Mouse (Mus musculus) brain, embryonic 14.5 days (tissue): Measurements from ENCODE around the gene Ppig. TPM values are rescaled to one million over a fixed set of nuclear protein-coding genes. Genes with fewer than 3 reads are reported as not detected.
"Not testable (repeated sequence)": the region's sequence is repeated elsewhere in the genome, so short reads cannot be mapped to it uniquely, and the experiment has no call there.

ENCODE experiments used
- DNase-seq: peaks from one replicate; pipeline ENCODE4 v3.0.0-alpha.2; 2011; ENCODE audit warnings: low read depth
- CTCF ChIP-seq: fragments of 200-500 bp; IDR thresholded peaks from 2 replicates; pipeline ENCODE4 v1.5.1; 2012; ENCODE audit warnings: inconsistent platforms, mild to moderate bottlenecking, moderate library complexity, borderline replicate concordance; ENCODE audit not compliant: insufficient read depth, insufficient read length; ENCODE audit errors: extremely low read depth
- POLR2A ChIP-seq: fragments of 200-500 bp; IDR thresholded peaks from 2 replicates; pipeline ENCODE4 v1.6.1; 2012; ENCODE audit warnings: mild to moderate bottlenecking, inconsistent platforms, borderline replicate concordance; ENCODE audit not compliant: poor library complexity, insufficient read depth, insufficient read length, severe bottlenecking; ENCODE audit errors: extremely low read depth
- polyA plus RNA-seq: library from polyadenylated mRNA; depleted of rRNA; stranded (reverse); fragments of >200 nt; gene quantifications from 2 replicates; pipeline ENCODE4 v1.2.3, GENCODE M21; 2012; rRNA removed

Ppig gene
- polyA plus RNA-seq = 20.4 and 24.2 TPM in 2 replicates

DNA sequence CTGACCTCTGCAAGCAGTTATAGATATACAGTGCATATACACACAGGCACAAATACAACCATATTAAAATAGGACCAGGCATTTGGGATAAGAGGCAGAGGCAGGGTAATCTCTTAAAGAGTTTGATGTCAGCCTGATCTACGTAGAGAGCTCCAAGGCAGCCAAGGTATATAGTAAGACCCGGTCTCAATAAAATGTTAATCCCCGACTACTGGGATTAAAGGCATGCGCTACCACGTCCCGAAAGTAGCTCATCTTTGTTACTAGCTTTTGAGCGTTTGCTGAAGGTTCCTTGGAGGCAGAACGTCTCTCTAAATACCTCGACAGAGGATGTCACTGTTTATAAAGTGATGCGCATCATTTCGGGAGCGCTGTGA lies at the start of gene Ppig:
Ppig (plus strand) TSS at position 273 of the 377 bp plus-strand sequence.
- TF ChIP-seq POLR2A = no peak
- no peak for TF ChIP-seq CTCF

DNA sequence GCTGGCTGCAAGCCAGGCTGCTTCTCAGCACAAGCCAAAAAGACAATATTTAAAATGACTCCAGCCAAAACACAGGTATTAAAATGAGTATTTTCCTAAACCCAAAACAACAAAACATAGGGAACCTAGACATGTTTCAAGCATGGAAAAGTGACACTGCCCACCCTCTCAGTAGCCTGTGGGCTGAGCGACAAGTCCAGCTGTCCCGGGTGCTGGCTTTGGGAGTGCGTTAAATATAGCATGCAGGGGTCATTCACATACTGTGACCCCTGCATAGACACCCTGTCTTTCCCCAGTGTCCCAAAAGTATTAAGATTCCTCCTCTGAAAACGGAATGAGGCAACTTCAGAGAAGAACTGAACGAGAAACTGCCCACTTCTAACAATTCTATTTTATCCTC lies 48.6 kb upstream of the Ppig start:
- no peak for DNase-seq
- TF ChIP-seq POLR2A (no peak), CTCF (no peak)

More for the DNA sequence above, at the start of gene Ppig:
- DNase-seq = no peak

DNA sequence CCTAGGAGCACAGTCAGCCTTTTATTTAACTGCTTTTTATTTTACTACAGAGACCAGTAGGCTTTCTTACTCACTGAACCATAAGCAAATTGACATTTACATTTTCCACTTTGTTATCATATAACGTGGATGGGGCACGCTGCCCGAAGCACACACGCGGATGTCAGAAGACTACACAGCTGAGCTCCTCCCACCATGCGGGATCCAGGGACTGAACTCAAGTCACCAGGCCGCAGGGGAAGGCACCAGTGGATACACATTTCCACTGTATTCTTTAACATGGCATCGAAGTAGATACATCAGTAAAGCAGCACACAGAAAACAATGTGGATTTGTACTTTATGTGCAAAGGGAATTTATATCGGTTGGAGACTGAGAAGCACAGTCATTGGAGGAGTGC lies 47.1 kb upstream of the Ppig start:
- TF ChIP-seq CTCF = no peak
- no peak for TF ChIP-seq POLR2A
- DNase-seq = no peak

DNA sequence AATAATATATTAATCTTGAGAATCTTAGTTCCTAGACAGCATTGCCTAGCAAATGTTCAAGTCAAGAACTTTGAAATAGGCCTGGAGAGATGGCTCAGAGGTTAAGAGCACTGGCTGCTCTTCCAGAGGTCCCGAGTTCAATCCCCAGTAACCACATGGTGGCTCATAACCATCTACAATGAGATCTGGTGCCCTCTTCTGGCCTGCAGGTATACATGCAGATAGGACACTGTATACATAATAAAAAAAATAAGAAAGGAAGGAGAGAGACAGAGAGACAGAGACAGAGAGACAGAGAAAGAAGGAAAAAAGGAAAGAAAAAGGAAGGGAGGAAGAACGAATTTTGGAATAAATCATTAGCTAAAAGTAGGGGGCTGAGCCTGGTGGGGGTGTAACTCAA lies 45.6 kb upstream of the Ppig start:
- TF ChIP-seq POLR2A = no peak
- DNase-seq = no peak

DNA sequence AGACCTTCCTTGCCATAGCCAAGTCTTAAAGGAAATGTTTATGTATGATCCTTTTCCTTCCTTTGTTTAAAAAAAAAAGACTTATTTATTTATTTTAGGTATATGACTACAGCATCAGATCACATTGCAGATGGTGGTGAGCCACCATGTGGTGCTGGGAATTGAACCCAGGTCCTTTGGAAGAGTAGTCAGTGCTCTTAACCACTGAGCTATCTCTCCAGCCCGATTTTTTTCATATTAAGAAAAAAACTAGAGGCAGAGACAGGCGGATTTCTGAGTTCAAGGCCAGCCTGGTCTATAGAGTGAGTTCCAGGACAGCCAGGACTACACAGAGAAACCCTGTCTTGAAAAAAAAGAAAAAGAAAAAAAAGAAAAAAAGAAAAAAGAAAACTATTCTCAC lies 45.1 kb upstream of the Ppig start:
- DNase-seq = not testable (repeated sequence)

DNA sequence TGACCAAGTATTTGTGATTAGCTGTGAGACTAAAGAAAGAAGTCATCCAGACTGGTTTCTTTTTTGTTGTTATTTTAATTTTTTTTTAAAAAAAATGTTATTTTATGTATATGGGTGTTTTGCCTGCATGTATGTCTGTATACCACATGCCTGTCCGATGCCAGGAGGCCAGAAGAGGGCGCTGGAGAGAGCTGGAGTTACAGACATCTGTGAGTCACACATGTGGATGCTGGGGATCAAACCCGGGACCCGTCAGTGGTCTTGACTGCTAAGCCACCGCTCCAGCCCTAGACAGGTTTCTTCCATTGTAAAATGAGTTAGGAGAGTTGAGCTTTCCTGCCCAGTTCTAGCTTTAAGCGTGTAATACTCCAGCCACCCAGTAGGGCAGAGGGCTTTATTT lies 42.4 kb upstream of the Ppig start:
- no peak for DNase-seq
- no peak for TF ChIP-seq POLR2A
- no peak for TF ChIP-seq CTCF

DNA sequence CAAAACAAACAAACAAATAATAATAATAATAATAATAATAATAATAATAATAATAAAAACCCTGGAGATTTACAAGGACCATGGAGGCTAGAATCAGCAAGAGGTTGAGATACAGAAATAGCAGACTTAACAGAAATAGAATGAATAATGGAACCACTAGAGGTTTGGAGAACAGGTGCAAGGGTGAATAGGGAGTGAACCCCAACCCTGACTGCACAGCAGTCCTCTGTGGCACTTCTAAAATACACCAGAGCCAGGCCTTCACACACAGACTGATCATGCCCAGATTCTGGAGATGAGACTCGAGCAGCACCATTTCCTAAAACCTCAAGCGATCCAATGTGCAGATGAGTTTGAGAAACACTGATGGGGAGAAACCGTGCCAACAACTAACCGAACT lies 40.4 kb upstream of the Ppig start:
- TF ChIP-seq CTCF (no peak), POLR2A (no peak)
- no peak for DNase-seq

DNA sequence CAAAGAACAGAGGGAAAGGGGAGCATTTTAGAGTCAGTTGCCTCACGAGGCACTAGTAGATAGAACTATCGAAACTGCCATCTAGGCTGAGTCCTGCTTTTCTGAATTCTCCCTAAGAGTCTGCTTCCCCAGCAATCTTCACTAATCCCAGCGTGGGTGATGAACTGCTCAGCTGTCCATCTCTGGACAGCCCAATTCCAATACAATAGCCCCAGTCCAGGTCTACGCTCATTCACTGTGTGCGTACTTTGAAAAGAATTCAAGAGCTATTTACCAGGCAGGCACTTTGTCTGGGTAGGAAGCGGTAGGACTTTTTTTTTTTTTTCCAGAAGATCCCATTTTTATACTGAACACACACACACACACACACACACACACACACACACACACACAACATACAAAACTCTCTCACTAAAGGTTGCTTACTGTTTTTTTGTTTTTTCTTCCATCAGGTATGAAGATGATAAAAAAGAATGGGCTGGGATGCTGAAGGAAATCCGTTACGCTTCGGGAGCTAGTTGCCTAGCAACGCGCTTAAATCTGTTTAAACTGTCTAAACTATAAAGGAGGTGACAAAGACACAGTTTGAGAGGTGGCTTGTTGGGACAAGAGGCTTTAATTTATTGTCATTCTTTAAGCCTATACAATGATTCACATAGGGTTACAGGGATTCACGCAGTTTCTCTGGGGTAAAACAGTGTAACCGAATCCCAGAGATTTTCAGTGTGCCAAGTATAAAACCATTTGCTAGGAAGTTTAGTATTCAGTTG lies 39.1 kb upstream of the Ppig start:
- TF ChIP-seq CTCF (no peak), POLR2A (no peak)
- peak; percentile 77 for DNase-seq

DNA sequence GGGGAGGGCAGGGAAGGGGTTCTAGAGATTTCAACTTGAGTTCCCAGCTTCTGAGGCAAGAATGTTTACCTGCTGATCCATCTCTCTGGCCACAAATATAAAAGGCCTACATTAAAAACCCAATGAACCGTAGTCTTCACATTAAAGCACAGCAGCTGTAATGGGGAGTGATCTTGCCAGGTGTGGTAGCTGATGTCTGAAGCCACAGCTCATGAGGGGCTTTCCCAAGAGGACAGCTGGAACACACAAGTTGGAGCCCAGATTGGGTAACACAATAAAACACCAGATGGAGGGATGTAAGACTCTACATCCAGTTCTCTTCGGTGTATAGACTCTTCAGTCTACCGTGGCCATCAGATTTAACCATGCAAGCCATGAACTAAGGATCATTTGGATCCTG lies 37.9 kb upstream of the Ppig start:
- DNase-seq = no peak
- TF ChIP-seq POLR2A (no peak), CTCF (no peak)

DNA sequence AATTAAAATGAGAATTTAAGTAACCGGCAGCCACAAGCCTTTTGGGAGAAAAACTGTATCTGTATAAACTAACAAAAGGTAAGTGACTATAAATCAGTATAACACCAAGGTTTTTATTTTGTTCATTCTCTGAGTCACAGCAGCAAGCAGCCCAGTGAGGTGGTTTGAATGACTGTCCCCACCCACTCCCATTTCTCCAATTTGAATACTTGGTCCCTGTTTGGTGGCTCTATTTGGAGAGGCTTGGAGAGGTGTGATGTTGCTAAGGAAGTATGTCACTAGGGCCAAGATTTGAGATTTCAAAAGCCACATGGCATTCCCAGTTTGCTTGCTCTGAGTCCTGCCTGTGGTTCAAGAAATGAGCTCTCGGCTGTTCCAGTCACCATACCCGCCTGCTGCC lies 32.1 kb upstream of the Ppig start:
- DNase-seq = no peak
- TF ChIP-seq CTCF (no peak), POLR2A (no peak)

DNA sequence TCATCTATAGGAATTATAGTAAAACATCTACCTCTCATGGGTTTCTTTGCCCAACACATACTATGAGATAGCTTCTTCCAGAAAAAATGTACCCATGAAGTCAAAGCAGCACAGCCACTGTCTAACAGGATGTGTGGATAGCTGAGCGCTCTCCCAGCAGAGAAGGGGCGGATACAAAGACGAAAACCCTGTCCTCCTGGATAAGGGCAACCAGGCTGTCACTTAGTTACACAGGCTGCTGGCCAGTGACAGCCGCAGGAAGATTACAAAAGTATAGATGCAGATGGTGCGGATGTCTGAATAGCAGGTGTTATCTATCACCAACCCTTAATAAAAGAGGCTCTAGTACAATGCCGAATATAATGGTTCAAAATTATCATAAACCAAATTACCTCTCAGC lies 31.5 kb upstream of the Ppig start:
- no peak for DNase-seq
- TF ChIP-seq POLR2A (no peak), CTCF (no peak)

DNA sequence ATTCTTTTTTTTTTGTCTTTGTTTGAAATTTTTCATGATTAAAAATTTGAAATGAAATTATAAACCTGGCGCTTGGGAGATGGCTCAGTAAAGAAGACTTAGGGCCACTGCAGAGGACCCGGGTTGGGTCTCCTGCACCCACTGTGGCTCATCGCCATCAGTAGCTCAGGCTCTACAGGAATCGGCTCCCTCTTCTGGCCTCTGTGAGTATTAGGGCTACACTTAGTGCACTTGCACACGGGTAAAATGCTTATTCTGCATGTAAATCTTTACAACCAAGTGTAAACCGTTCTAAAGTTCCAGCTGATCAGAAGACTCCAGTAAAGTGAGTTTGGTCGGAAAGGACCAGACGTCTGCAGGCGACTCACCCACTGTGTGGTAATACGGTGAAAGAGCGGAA lies 28.8 kb upstream of the Ppig start:
- no peak for DNase-seq
- TF ChIP-seq CTCF (no peak), POLR2A (no peak)
